Mouse (Mus musculus) bone marrow macrophage, adult 2 months (primary cell): ENCODE data around the gene Rps6kc1.

Experiments
- CTCF ChIP-seq: IDR thresholded peaks from 2 replicates; pipeline ENCODE4 v1.5.1; 2012; ENCODE audit warnings: low read depth, mild to moderate bottlenecking, low read length, moderate library complexity
- POLR2A ChIP-seq: IDR thresholded peaks from 2 replicates; pipeline ENCODE4 v1.6.1; 2012; ENCODE audit warnings: mild to moderate bottlenecking, low read depth, low read length, borderline replicate concordance

DNA sequence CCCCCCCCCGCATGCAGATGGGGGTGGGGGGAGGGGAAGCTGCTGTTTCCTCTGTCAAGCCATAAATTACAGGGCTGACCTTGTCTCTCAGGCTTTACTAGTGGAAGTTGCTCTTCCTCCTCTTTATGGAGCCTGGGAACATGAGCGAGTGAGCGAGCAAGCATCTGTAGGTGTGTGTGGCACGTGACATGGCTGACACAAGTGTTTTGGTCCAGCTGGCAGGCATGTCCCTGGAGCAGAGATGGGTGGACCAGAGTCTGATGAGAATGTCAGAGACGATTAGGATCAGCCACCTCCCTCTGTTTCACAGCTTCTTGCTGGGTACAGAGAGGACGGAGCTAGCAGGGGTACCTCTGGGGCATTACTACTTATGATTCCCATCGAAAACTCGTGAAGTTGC is 153.7 kb downstream of the Rps6kc1 start:
- no peak for TF ChIP-seq CTCF
- TF ChIP-seq POLR2A = no peak
